Mouse (Mus musculus) midbrain, embryonic 16.5 days (tissue): ENCODE results near the gene Tbc1d7. TPM values are rescaled to one million over a fixed set of nuclear protein-coding genes. Genes with fewer than 3 reads are reported as not detected.

ENCODE experiments used
- ATAC-seq: fragments of 200-750 bp; cut with Nextera tagmentation; 2 replicates; pipeline ENCODE4 v1.8.0; 2017; ENCODE audit warnings: moderate TSS enrichment
- H3K27ac ChIP-seq: fragments of 300-500 bp; sonication (generic); 2 replicates; pipeline ENCODE4 v1.5.1; 2014; ENCODE audit warnings: mild to moderate bottlenecking, low read length, mixed read lengths
- H3K27me3 ChIP-seq: fragments of 300-500 bp; sonication (generic); 2 replicates; pipeline ENCODE4 v1.6.1; 2014; ENCODE audit warnings: low read depth, low read length, mixed read lengths; ENCODE audit not compliant: control insufficient read depth, insufficient read depth
- H3K36me3 ChIP-seq: fragments of 300-500 bp; sonication (generic); 2 replicates; pipeline ENCODE4 v1.6.1; 2014; ENCODE audit warnings: mild to moderate bottlenecking, low read length, moderate library complexity, mixed read lengths; ENCODE audit not compliant: control insufficient read depth, insufficient read depth
- H3K4me1 ChIP-seq: fragments of 300-500 bp; sonication (generic); 2 replicates; pipeline ENCODE4 v1.6.1; 2014; ENCODE audit warnings: mild to moderate bottlenecking, low read length, mixed read lengths; ENCODE audit not compliant: control insufficient read depth, insufficient read depth
- H3K4me2 ChIP-seq: fragments of 300-500 bp; sonication (generic); 2 replicates; pipeline ENCODE4 v1.6.1; 2014; ENCODE audit warnings: mild to moderate bottlenecking, low read length, mixed read lengths
- H3K4me3 ChIP-seq: fragments of 300-500 bp; sonication (generic); 2 replicates; pipeline ENCODE4 v1.5.1; 2014; ENCODE audit warnings: low read depth, mild to moderate bottlenecking, low read length, moderate library complexity, mixed read lengths
- H3K9ac ChIP-seq: fragments of 300-500 bp; sonication (generic); 2 replicates; pipeline ENCODE4 v1.6.1; 2014; ENCODE audit warnings: low read depth, low read length, mixed read lengths
- H3K9me3 ChIP-seq: fragments of 300-500 bp; sonication (generic); replicated peaks from 2 replicates; pipeline ENCODE4 v1.6.1; 2014; ENCODE audit warnings: mild to moderate bottlenecking, low read length, mixed read lengths; ENCODE audit not compliant: control insufficient read depth, poor library complexity, severe bottlenecking
- WGBS: fragments of 180-500 bp; shearing (Covaris S2); extraction: QIAGEN DNeasy Blood & Tissue Kit; methylation state at CpG from one replicate; pipeline ENCODE4 v1.1.7; 2014; 5-methylcytosine and 5-hydroxymethylcytosine counted together
- polyA plus RNA-seq: library from polyadenylated mRNA; unstranded; fragments of >200 nt; fragmentation: Nextera tagmentation; extraction: Ambion mirVana; gene quantifications from 2 replicates; pipeline ENCODE4 v1.2.1, GENCODE M21; 2015

The Tbc1d7 gene
- polyA plus RNA-seq, 1 experiment from 2014 or later = 91.8 TPM

- H3K4me1 ChIP-seq = peaks cover 5% of the 10 kb centered on the region
- H3K4me3 ChIP-seq = no peak overlapping the region
- H3K27ac ChIP-seq = no peak overlapping the region
- H3K27me3 ChIP-seq = no peaks in the 10 kb centered on the region
- 95% methylated on average over 4 of the region's 4 CpGs for WGBS
- H3K36me3 ChIP-seq = no peaks in the 10 kb centered on the region
- H3K9ac ChIP-seq = no peak overlapping the region
- no peak for ATAC-seq
- no peaks in the 10 kb centered on the region for H3K9me3 ChIP-seq
- no peak overlapping the region for H3K4me2 ChIP-seq
Observed at GRCm38 (mm10) chr13:43187736-43188135, 16.4 kb upstream of the Tbc1d7 start.

- Histone ChIP-seq H3K36me3 (no peaks in the 10 kb centered on the region), H3K9me3 (no peaks in the 10 kb centered on the region), H3K27ac (no peak overlapping the region), H3K4me2 (peak overlapping the region; percentile 49), H3K4me1 (peaks cover 12% of the 10 kb centered on the region), H3K27me3 (no peaks in the 10 kb centered on the region), H3K4me3 (peak overlapping the region; percentile 21), H3K9ac (no peak overlapping the region)
- 39% methylated on average over 8 of the region's 8 CpGs for WGBS
- ATAC-seq = peak; percentile 72
Observed at GRCm38 (mm10) chr13:43183248-43184055, 12.2 kb upstream of the Tbc1d7 start.

- no peak overlapping the region; the same call in 1 of the 2 replicates for H3K27ac ChIP-seq
- H3K4me1 ChIP-seq = peaks cover 12% of the 10 kb centered on the region
- H3K9ac ChIP-seq = no peak overlapping the region
- H3K9me3 ChIP-seq = no peaks in the 10 kb centered on the region
- H3K4me2 ChIP-seq = peak overlapping the region; percentile 49
- H3K4me3 ChIP-seq = peak overlapping the region; percentile 21
- WGBS = 9% methylated on average over 14 of the region's 14 CpGs
- peak; percentile 81 for ATAC-seq
- no peaks in the 10 kb centered on the region for H3K36me3 ChIP-seq
- no peaks in the 10 kb centered on the region for H3K27me3 ChIP-seq
Observed at GRCm38 (mm10) chr13:43182465-43183201, 11.3 kb upstream of the Tbc1d7 start.

GRCm38 (mm10) chr13:43181104-43181503, 9.8 kb upstream of the Tbc1d7 start:
- Histone ChIP-seq H3K4me2 (no peak overlapping the region), H3K4me3 (no peak overlapping the region), H3K36me3 (no peaks in the 10 kb centered on the region), H3K9ac (no peak overlapping the region), H3K27ac (no peak overlapping the region), H3K9me3 (no peaks in the 10 kb centered on the region), H3K27me3 (no peaks in the 10 kb centered on the region), H3K4me1 (peaks cover 12% of the 10 kb centered on the region)
- no peak for ATAC-seq
- WGBS = 61% methylated on average over 7 of the region's 7 CpGs

GRCm38 (mm10) chr13:43177317-43177716, 6.0 kb upstream of the Tbc1d7 start:
- Histone ChIP-seq H3K9ac (no peak overlapping the region), H3K4me3 (no peak overlapping the region), H3K27me3 (no peaks in the 10 kb centered on the region), H3K36me3 (no peaks in the 10 kb centered on the region), H3K4me1 (peaks cover 2% of the 10 kb centered on the region; the same call in 1 of the 2 replicates), H3K4me2 (no peak overlapping the region), H3K27ac (no peak overlapping the region), H3K9me3 (no peaks in the 10 kb centered on the region)
- ATAC-seq = no peak
- 93% methylated on average over 7 of the region's 7 CpGs for WGBS

- peaks cover 5% of the 10 kb centered on the region; the same call in 1 of the 2 replicates for H3K4me1 ChIP-seq
- no peaks in the 10 kb centered on the region for H3K27me3 ChIP-seq
- no peaks in the 10 kb centered on the region for H3K36me3 ChIP-seq
- no peak overlapping the region for H3K9ac ChIP-seq
- 98% methylated on average over 3 of the region's 3 CpGs for WGBS
- H3K9me3 ChIP-seq = no peaks in the 10 kb centered on the region
- ATAC-seq = no peak
- H3K4me2 ChIP-seq = no peak overlapping the region
- H3K27ac ChIP-seq = no peak overlapping the region
- H3K4me3 ChIP-seq = no peak overlapping the region
Observed at GRCm38 (mm10) chr13:43176676-43177075, 5.4 kb upstream of the Tbc1d7 start.

- no peak overlapping the region for H3K4me3 ChIP-seq
- no peaks in the 10 kb centered on the region for H3K9me3 ChIP-seq
- H3K9ac ChIP-seq = no peak overlapping the region
- peaks cover 6% of the 10 kb centered on the region; the same call in 1 of the 2 replicates for H3K4me1 ChIP-seq
- no peak for ATAC-seq
- WGBS = 15% methylated on average over 9 of the region's 9 CpGs
- H3K4me2 ChIP-seq = no peak overlapping the region
- H3K27ac ChIP-seq = no peak overlapping the region
- H3K27me3 ChIP-seq = no peaks in the 10 kb centered on the region
- no peaks in the 10 kb centered on the region for H3K36me3 ChIP-seq
Observed at GRCm38 (mm10) chr13:43173262-43173661, 2.0 kb upstream of the Tbc1d7 start.

- H3K4me3 ChIP-seq = peak overlapping the region; percentile 62
- H3K9ac ChIP-seq = peak overlapping the region; percentile 76
- WGBS = 36% methylated on average over 14 of the region's 14 CpGs
- peak overlapping the region; percentile 76 for H3K4me2 ChIP-seq
- H3K36me3 ChIP-seq = no peaks in the 10 kb centered on the region
- H3K27ac ChIP-seq = no peak overlapping the region; the same call in 1 of the 2 replicates
- H3K9me3 ChIP-seq = no peaks in the 10 kb centered on the region
- H3K27me3 ChIP-seq = no peaks in the 10 kb centered on the region
- ATAC-seq = no peak
- peaks cover 6% of the 10 kb centered on the region; the same call in 1 of the 2 replicates for H3K4me1 ChIP-seq
Observed at GRCm38 (mm10) chr13:43172036-43172713, 874 bp upstream of the Tbc1d7 start.
